Mouse (Mus musculus): ENCODE results near the gene Irx4. TPM values are rescaled to one million over a fixed set of nuclear protein-coding genes. Genes with fewer than 3 reads are reported as not detected.

Irx4 gene
- polyA plus RNA-seq, 1 experiment: not detected

DNA sequence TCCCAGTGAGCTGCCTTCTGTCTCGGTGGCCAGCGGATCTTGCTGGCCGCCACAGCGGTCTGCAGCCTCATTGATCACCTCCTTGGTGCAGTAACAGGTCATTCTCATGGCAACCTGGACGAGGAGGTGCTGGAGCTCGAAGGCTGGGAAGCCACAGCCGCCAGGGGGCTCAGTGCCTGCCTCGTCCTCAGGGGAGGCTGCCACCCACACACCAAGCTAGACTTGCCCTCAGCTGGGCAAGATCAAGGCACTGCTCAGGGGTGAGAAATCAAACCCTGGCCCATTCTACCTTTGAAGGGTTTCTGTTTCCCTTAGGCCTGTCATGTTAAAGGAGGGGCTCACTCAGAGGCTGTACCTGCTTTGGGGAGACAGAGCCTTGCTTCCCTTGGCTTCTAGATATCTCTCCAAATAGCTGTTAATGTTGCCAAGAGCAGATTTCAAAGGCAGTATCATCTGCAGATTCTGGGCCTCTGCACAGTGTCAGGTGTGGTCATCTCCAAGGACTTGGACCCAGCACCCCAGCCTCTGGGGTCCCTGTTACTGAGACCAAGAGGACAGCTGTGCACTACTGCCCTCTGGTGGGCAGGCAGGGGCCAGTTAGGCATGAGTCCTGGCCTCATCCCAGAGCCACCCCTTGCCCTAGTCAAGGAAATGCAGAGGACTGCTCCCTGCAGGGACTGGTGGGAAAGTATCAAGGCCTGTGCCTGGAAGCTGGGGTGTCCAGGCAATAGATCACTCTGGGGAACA lies 50.1 kb downstream of the Irx4 start:
- Histone ChIP-seq H3K4me3 (replicated peaks) (no peak overlapping the region), H3K36me3 (replicated peaks; ENCODE audit: low read length) (no peaks in the 10 kb centered on the region), H3K27me3 (replicated peaks) (peaks cover 48% of the 10 kb centered on the region), H3K4me1 (peaks cover 20% of the 10 kb centered on the region), H3K9me3 (no peaks in the 10 kb centered on the region)
- TF ChIP-seq FLI1 (IDR thresholded peaks at IDR 0.05; ENCODE audit: low read length) (no peak), GATA1 (IDR thresholded peaks at IDR 0.05; ENCODE audit: borderline replicate concordance, low read length) (no peak)

Other genes with a start within 250 kb of the Irx4 start
- gene Mrpl36, start 68.0 kb downstream of the Irx4 start, polyA plus RNA-seq (2012; ENCODE audit: insufficient read depth, low replicate concordance): 67.2 and 126 TPM in 2 replicates
- 32.4 and 302 TPM in 2 replicates for gene Ndufs6, start 68.1 kb downstream of the Irx4 start, polyA plus RNA-seq (2012; ENCODE audit: insufficient read depth, low replicate concordance)
- gene Lpcat1, start 206.7 kb downstream of the Irx4 start, polyA plus RNA-seq (2012; ENCODE audit: insufficient read depth, low replicate concordance): 1.8 and 3.8 TPM in 2 replicates

All from megakaryocyte, embryonic 14.5 days (primary cell).